Mouse (Mus musculus) lung, embryonic 15.5 days (tissue): ENCODE measurements around the gene Tmem210. TPM values are rescaled to one million over a fixed set of nuclear protein-coding genes. Genes with fewer than 3 reads are reported as not detected.

ENCODE experiments used
- ATAC-seq: fragments of 200-750 bp; cut with Nextera tagmentation; 2 replicates; pipeline ENCODE4 v1.8.0; 2017; ENCODE audit warnings: moderate number of reproducible peaks, borderline replicate concordance; ENCODE audit not compliant: low FRiP score, low TSS enrichment; ENCODE audit errors: extremely low read depth
- H3K27ac ChIP-seq: fragments of 300-500 bp; sonication (generic); 2 replicates; pipeline ENCODE4 v1.5.1; 2015; ENCODE audit warnings: moderate library complexity, mild to moderate bottlenecking, inconsistent platforms
- H3K27me3 ChIP-seq: fragments of 300-500 bp; sonication (generic); 2 replicates; pipeline ENCODE4 v1.6.1; 2015; ENCODE audit warnings: inconsistent platforms
- H3K36me3 ChIP-seq: fragments of 300-500 bp; sonication (generic); 2 replicates; pipeline ENCODE4 v1.6.1; 2015; ENCODE audit warnings: inconsistent platforms
- H3K4me1 ChIP-seq: fragments of 300-500 bp; sonication (generic); 2 replicates; pipeline ENCODE4 v1.6.1; 2015; ENCODE audit warnings: inconsistent platforms
- H3K4me2 ChIP-seq: fragments of 300-500 bp; sonication (generic); 2 replicates; pipeline ENCODE4 v1.6.1; 2015; ENCODE audit warnings: inconsistent platforms, mild to moderate bottlenecking, moderate library complexity
- H3K4me3 ChIP-seq: fragments of 300-500 bp; sonication (generic); 2 replicates; pipeline ENCODE4 v1.5.1; 2015; ENCODE audit warnings: mild to moderate bottlenecking, inconsistent platforms
- H3K9ac ChIP-seq: fragments of 300-500 bp; sonication (generic); 2 replicates; pipeline ENCODE4 v1.6.1; 2015; ENCODE audit warnings: inconsistent platforms
- H3K9me3 ChIP-seq: fragments of 300-500 bp; sonication (generic); 2 replicates; pipeline ENCODE4 v1.6.1; 2016; ENCODE audit warnings: inconsistent platforms
- WGBS: fragments of 180-500 bp; shearing (Covaris S2); methylation state at CpG from one replicate; pipeline ENCODE4 v1.1.7; 2015; 5-methylcytosine and 5-hydroxymethylcytosine counted together
- polyA plus RNA-seq: library from polyadenylated mRNA; unstranded; fragments of >200 nt; fragmentation: Nextera tagmentation; extraction: Ambion mirVana; gene quantifications from 2 replicates; pipeline ENCODE4 v1.2.1, GENCODE M21; 2015

The Tmem210 gene
- polyA plus RNA-seq = not detected in 2 replicates

GRCm38 (mm10) chr2:25287927-25288649 is at the start of gene Tmem210:
Gene Tmem210, plus strand, starts transcription at chr2:25288145.
- Histone ChIP-seq H3K27ac (peak within 1 kb of the TSS; percentile 79), H3K36me3 (peaks cover 27% of the 10 kb centered on the region), H3K9ac (no peak within 1 kb of the TSS), H3K4me3 (no peak within 1 kb of the TSS), H3K27me3 (peaks cover 53% of the 10 kb centered on the region), H3K4me2 (peak within 1 kb of the TSS; percentile 27; the same call in 1 of the 2 replicates), H3K4me1 (peaks cover 52% of the 10 kb centered on the region), H3K9me3 (no peaks in the 10 kb centered on the region)
- ATAC-seq = no peak
- 78% methylated on average over 6 of the region's 6 CpGs for WGBS

- ATAC-seq = no peak
- H3K27me3 ChIP-seq = peaks cover 32% of the 10 kb centered on the region
- no peaks in the 10 kb centered on the region for H3K9me3 ChIP-seq
- 81% methylated on average over 3 of the region's 3 CpGs for WGBS
- H3K4me3 ChIP-seq = no peak overlapping the region
- no peaks in the 10 kb centered on the region for H3K36me3 ChIP-seq
- no peak overlapping the region for H3K9ac ChIP-seq
- no peak overlapping the region for H3K4me2 ChIP-seq
- peaks cover 27% of the 10 kb centered on the region for H3K4me1 ChIP-seq
- H3K27ac ChIP-seq = no peak overlapping the region
These were observed 48.2 kb upstream of the Tmem210 start for GRCm38 (mm10) chr2:25239766-25240165.

DNA sequence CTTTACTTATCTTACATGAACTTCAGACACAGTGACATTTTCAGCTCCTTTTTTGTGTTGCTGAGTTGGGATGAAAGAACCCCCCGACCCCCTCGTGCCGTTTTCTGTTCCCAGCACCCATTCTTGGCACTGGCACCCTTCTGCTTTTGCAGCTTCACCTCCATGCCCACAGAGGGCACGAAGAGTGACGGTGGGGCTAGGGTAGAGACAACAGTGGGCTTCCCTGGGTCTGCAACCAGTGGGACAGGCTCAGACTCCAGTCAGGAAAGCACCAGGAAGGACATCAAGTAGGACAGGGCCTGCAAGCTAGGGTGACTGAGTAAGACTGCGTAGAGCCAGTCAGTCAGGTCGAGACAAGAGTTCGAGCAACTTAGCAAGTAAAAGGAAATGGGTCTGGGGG is 47.6 kb upstream of the Tmem210 start:
- peak overlapping the region; percentile 97 for H3K4me2 ChIP-seq
- peak overlapping the region; percentile 50 for H3K4me3 ChIP-seq
- H3K9me3 ChIP-seq = no peaks in the 10 kb centered on the region
- 0 out of 2 replicates have a peak, but pooled peaks have one; percentile 8 for ATAC-seq
- H3K36me3 ChIP-seq = no peaks in the 10 kb centered on the region
- 51% methylated on average over 8 of the region's 8 CpGs for WGBS
- H3K4me1 ChIP-seq = peaks cover 27% of the 10 kb centered on the region
- peak overlapping the region; percentile 22; the same call in 1 of the 2 replicates for H3K27ac ChIP-seq
- peaks cover 32% of the 10 kb centered on the region for H3K27me3 ChIP-seq
- H3K9ac ChIP-seq = 0 out of 2 replicates have a peak overlapping the region, but pooled peaks have one; percentile 23

- Histone ChIP-seq H3K4me2 (peak overlapping the region; percentile 97), H3K36me3 (no peaks in the 10 kb centered on the region), H3K4me1 (peaks cover 27% of the 10 kb centered on the region), H3K27me3 (peaks cover 30% of the 10 kb centered on the region), H3K9ac (peak overlapping the region; percentile 23; the same call in 1 of the 2 replicates), H3K27ac (peak overlapping the region; percentile 22; the same call in 1 of the 2 replicates), H3K9me3 (no peaks in the 10 kb centered on the region), H3K4me3 (peak overlapping the region; percentile 50)
- WGBS = under 1% methylated on average over 29 of the region's 29 CpGs
- peak; percentile 83 for ATAC-seq
These were observed 47.1 kb upstream of the Tmem210 start for GRCm38 (mm10) chr2:25240723-25241437.

GRCm38 (mm10) chr2:25241438-25241775 is 46.5 kb upstream of the Tmem210 start:
- ATAC-seq = 0 out of 2 replicates have a peak, but pooled peaks have one; percentile 20
- peaks cover 27% of the 10 kb centered on the region for H3K4me1 ChIP-seq
- H3K9me3 ChIP-seq = no peaks in the 10 kb centered on the region
- H3K27ac ChIP-seq = no peak overlapping the region
- 12% methylated on average over 6 of the region's 6 CpGs for WGBS
- peaks cover 25% of the 10 kb centered on the region for H3K27me3 ChIP-seq
- H3K36me3 ChIP-seq = no peaks in the 10 kb centered on the region
- H3K9ac ChIP-seq = no peak overlapping the region
- peak overlapping the region; percentile 50 for H3K4me3 ChIP-seq
- peak overlapping the region; percentile 97 for H3K4me2 ChIP-seq

GRCm38 (mm10) chr2:25242101-25242506 is 45.8 kb upstream of the Tmem210 start, which contains the start of the genes Rnf208 and Cysrt1:
Gene Rnf208, plus strand, starts transcription at chr2:25242255.
Gene Cysrt1, minus strand, starts transcription at chr2:25242452.
- ATAC-seq = no peak
- Histone ChIP-seq H3K36me3 (no peaks in the 10 kb centered on the region), H3K27me3 (peaks cover 25% of the 10 kb centered on the region), H3K27ac (no peak within 1 kb of the TSS), H3K9me3 (no peaks in the 10 kb centered on the region), H3K4me3 (peak within 1 kb of the TSS; percentile 50), H3K4me1 (peaks cover 27% of the 10 kb centered on the region), H3K4me2 (peak within 1 kb of the TSS; percentile 97), H3K9ac (peak within 1 kb of the TSS; percentile 42)
- WGBS = under 1% methylated on average over 34 of the region's 59 CpGs

- H3K36me3 ChIP-seq = peaks cover 6% of the 10 kb centered on the region; the same call in 1 of the 2 replicates
- no peak overlapping the region for H3K4me2 ChIP-seq
- no peak for ATAC-seq
- 66% methylated on average over 8 of the region's 8 CpGs for WGBS
- peaks cover 27% of the 10 kb centered on the region for H3K4me1 ChIP-seq
- no peak overlapping the region for H3K27ac ChIP-seq
- H3K9me3 ChIP-seq = no peaks in the 10 kb centered on the region
- peaks cover 25% of the 10 kb centered on the region for H3K27me3 ChIP-seq
- H3K9ac ChIP-seq = no peak overlapping the region
- no peak overlapping the region for H3K4me3 ChIP-seq
These were observed 44.6 kb upstream of the Tmem210 start for GRCm38 (mm10) chr2:25243342-25243741.

DNA sequence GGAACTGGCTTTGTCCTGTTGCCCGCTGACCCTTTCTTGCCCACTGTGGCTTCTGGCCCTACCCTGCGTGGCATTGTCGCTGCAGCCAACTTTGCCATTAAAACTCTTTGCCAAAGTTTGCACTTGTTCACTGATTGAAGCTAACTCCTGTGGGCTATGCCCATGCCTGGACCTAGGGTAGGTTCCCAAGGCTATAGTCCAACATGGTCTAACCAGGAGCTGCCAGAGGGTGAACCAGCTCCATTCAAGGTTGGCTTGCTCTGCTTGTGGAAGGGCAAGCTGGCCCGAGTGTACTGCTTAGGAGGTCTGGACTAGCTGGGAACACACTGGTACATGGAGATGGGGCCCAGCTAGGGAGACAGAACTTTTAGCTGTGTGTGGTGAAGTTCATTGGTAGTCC is 43.8 kb upstream of the Tmem210 start:
- ATAC-seq = no peak
- Histone ChIP-seq H3K4me3 (no peak overlapping the region), H3K9ac (no peak overlapping the region), H3K4me2 (no peak overlapping the region), H3K4me1 (peaks cover 27% of the 10 kb centered on the region), H3K36me3 (peaks cover 13% of the 10 kb centered on the region; the same call in 1 of the 2 replicates), H3K27me3 (peaks cover 25% of the 10 kb centered on the region), H3K27ac (no peak overlapping the region), H3K9me3 (no peaks in the 10 kb centered on the region)
- WGBS = 82% methylated on average over 4 of the region's 4 CpGs

- ATAC-seq = no peak
- no peak within 1 kb of the TSS for H3K27ac ChIP-seq
- H3K4me2 ChIP-seq = no peak within 1 kb of the TSS
- H3K4me3 ChIP-seq = no peak within 1 kb of the TSS
- no peaks in the 10 kb centered on the region for H3K9me3 ChIP-seq
- peaks cover 15% of the 10 kb centered on the region for H3K4me1 ChIP-seq
- H3K27me3 ChIP-seq = peaks cover 21% of the 10 kb centered on the region
- H3K9ac ChIP-seq = no peak within 1 kb of the TSS
- peaks cover 31% of the 10 kb centered on the region; the same call in 1 of the 2 replicates for H3K36me3 ChIP-seq
- 77% methylated on average over 10 of the region's 10 CpGs for WGBS
These were observed 41.5 kb upstream of the Tmem210 start, which contains the start of gene AL732309.1 for GRCm38 (mm10) chr2:25246183-25247072. Gene AL732309.1, minus strand, starts transcription at chr2:25246863.

- Histone ChIP-seq H3K27me3 (no peaks in the 10 kb centered on the region), H3K4me3 (no peak overlapping the region), H3K36me3 (peaks cover 34% of the 10 kb centered on the region; the same call in 1 of the 2 replicates), H3K9ac (no peak overlapping the region), H3K9me3 (no peaks in the 10 kb centered on the region), H3K4me1 (peaks cover 21% of the 10 kb centered on the region), H3K27ac (no peak overlapping the region), H3K4me2 (no peak overlapping the region)
- 89% methylated on average over 1 of the region's 1 CpGs for WGBS
- ATAC-seq = no peak
These were observed 35.6 kb upstream of the Tmem210 start for GRCm38 (mm10) chr2:25252331-25252730.

DNA sequence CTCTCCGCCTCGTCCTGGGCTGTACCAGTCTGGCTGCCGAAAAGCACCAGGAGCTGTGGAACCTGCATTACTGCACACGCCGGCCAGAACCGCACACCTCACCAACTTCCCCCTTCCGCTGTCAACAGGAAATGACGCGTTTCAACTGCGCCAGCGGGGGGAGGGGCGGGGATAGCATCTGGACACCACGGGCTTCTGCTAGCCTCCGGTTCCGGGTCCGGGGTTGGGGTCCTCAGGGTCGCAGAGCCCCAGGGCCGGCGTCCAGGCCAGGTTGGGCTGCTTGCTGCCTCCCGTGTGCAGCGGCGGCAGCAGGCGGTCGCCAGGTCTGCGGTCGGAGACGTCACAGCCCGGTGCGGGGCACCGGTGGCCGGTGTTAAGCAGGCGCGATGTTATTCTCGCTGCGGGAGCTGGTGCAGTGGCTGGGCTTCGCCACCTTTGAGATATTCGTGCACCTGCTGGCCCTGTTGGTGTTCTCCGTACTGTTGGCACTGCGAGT is 32.6 kb upstream of the Tmem210 start, which contains the start of gene Tmem203:
TSS of gene Tmem203 (plus strand) at position 156 of the 496 bp plus-strand sequence.
- Histone ChIP-seq H3K4me2 (peak within 1 kb of the TSS; percentile 93), H3K4me1 (peaks cover 21% of the 10 kb centered on the region), H3K27me3 (no peaks in the 10 kb centered on the region), H3K9me3 (no peaks in the 10 kb centered on the region), H3K4me3 (peak within 1 kb of the TSS; percentile 71), H3K36me3 (peaks cover 12% of the 10 kb centered on the region; the same call in 1 of the 2 replicates), H3K9ac (peak within 1 kb of the TSS; percentile 71), H3K27ac (peak within 1 kb of the TSS; percentile 54)
- 0% methylated on average over 39 of the region's 39 CpGs for WGBS
- ATAC-seq = peak; percentile 89
